Mouse (Mus musculus) heart, embryonic 14.5 days (tissue): ENCODE measurements around the gene Idua. TPM values are rescaled to one million over a fixed set of nuclear protein-coding genes. Genes with fewer than 3 reads are reported as not detected.

Experiments used
- ATAC-seq: fragments of 200-750 bp; cut with Nextera tagmentation; 2 replicates; pipeline ENCODE4 v1.8.0; 2017; ENCODE audit warnings: low read depth, moderate TSS enrichment; ENCODE audit not compliant: insufficient number of reproducible peaks, insufficient read depth, low FRiP score
- H3K27ac ChIP-seq, 2 experiments: fragments of 200-500 bp in 1 of 2; fragments of 300-500 bp in 1 of 2; sonication (generic) in 1 of 2; replicated peaks in 1 of 2; 2 replicates each; pipeline ENCODE4 v1.5.1; 2012 to 2014; ENCODE audit warnings: low read depth in 2 of 2, low read length in 2 of 2, control low read depth in 1 of 2, mild to moderate bottlenecking in 1 of 2, mixed read lengths in 1 of 2; ENCODE audit not compliant: control insufficient read depth in 1 of 2, insufficient read depth in 1 of 2
- H3K27me3 ChIP-seq: fragments of 300-500 bp; sonication (generic); 2 replicates; pipeline ENCODE4 v1.6.1; 2014; ENCODE audit warnings: mild to moderate bottlenecking, low read length, control low read depth; ENCODE audit not compliant: control insufficient read depth, insufficient read depth
- H3K36me3 ChIP-seq: fragments of 300-500 bp; sonication (generic); 2 replicates; pipeline ENCODE4 v1.6.1; 2014; ENCODE audit warnings: mild to moderate bottlenecking, control low read depth, low read length, mixed read lengths; ENCODE audit not compliant: control insufficient read depth, insufficient read depth
- H3K4me1 ChIP-seq, 2 experiments: fragments of 200-500 bp in 1 of 2; fragments of 300-500 bp in 1 of 2; sonication (generic) in 1 of 2; 2 replicates each; pipeline ENCODE4 v1.6.1; 2012 to 2014; ENCODE audit warnings: low read length in 2 of 2, control low read depth in 1 of 2, mixed read lengths in 1 of 2; ENCODE audit not compliant: control insufficient read depth in 2 of 2, insufficient read depth in 2 of 2
- H3K4me2 ChIP-seq: fragments of 300-500 bp; sonication (generic); 2 replicates; pipeline ENCODE4 v1.6.1; 2014; ENCODE audit warnings: mild to moderate bottlenecking, low read length
- H3K4me3 ChIP-seq, 2 experiments: fragments of 200-500 bp in 1 of 2; fragments of 300-500 bp in 1 of 2; sonication (generic) in 1 of 2; 2 replicates each; pipeline ENCODE4 v1.5.1; 2012 to 2014; ENCODE audit warnings: low read length in 2 of 2, mild to moderate bottlenecking in 2 of 2, control low read depth in 1 of 2, low read depth in 1 of 2, moderate library complexity in 1 of 2; ENCODE audit not compliant: control insufficient read depth in 1 of 2, insufficient read depth in 1 of 2
- H3K9ac ChIP-seq: fragments of 300-500 bp; sonication (generic); 2 replicates; pipeline ENCODE4 v1.6.1; 2014; ENCODE audit warnings: mild to moderate bottlenecking, low read length
- H3K9me3 ChIP-seq: fragments of 300-500 bp; sonication (generic); 2 replicates; pipeline ENCODE4 v1.6.1; 2016; ENCODE audit warnings: low read length, control low read depth; ENCODE audit not compliant: control insufficient read depth
- WGBS: fragments of 180-500 bp; shearing (Covaris S2); extraction: QIAGEN DNeasy Blood & Tissue Kit; methylation state at CpG from one replicate; pipeline ENCODE4 v1.1.7; 2014; 5-methylcytosine and 5-hydroxymethylcytosine counted together
- polyA plus RNA-seq: library from polyadenylated mRNA; unstranded; fragments of >200 nt; fragmentation: Nextera tagmentation; extraction: Ambion mirVana; gene quantifications from 2 replicates; pipeline ENCODE4 v1.2.1, GENCODE M21; 2014

The Idua gene
- polyA plus RNA-seq, 1 experiment from 2014 or later, result 14.9 TPM

DNA sequence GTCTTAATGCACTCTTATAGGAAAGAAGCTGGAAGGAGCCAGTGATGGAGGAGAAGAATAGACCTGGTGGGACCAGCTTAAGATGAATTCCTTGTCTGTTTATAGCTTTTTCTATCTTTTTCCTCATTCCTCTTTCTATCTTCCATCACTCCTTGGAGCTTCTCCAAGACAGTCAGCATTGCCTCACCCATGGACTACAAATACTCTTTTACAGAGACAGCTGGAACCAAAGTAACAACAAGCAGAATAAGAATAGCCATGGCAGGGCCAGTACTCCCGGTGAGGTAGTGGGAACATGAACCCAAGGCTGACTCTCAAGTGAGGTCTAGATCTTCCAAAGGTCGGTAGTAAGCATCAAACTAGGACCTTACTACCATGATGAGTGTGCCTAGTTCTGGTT is 53.0 kb downstream of the Idua start:
- 72% methylated on average over 2 of the region's 2 CpGs for WGBS
- 0 out of 4 replicates have a peak overlapping the region, but pooled peaks of 1 of the 2 experiments have one; percentile 48 for H3K27ac ChIP-seq

DNA sequence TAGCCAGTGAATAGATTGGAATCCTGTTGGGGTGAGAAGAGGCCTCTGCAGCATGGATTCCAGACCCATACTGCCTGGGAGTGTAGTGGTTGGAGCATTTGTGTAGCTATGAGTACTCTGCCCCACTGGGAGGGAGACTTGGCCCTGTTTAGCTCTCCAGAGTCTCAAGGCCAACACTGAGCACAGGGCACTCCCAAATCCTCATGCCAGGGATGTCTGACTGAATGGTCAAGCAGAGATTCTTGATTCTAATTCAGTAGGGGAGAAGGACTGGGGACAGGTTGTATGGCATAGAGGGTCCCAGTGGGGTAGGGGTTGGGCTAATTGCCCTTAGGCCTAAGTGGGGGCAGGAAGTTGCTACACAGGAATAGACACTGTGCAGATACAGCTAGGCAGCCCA is 53.6 kb downstream of the Idua start:
- Histone ChIP-seq H3K4me3 (no peak overlapping the region), H3K4me2 (no peak overlapping the region), H3K36me3 (no peaks in the 10 kb centered on the region), H3K9me3 (no peaks in the 10 kb centered on the region), H3K27me3 (no peaks in the 10 kb centered on the region), H3K9ac (no peak overlapping the region), H3K27ac (peak overlapping the region; percentile 15 to 48; a peak in 3 of 4 replicates), H3K4me1 (peaks cover 7 to 11% of the 10 kb centered on the region in 2 experiments; a peak in 3 of 4 replicates)
- ATAC-seq, result no peak

More for the DNA sequence above, 53.0 kb downstream of the Idua start:
- Histone ChIP-seq H3K9ac (no peak overlapping the region), H3K4me1 (peaks cover 5 to 16% of the 10 kb centered on the region in 2 experiments; a peak in 3 of 4 replicates), H3K4me3 (no peak overlapping the region), H3K27me3 (no peaks in the 10 kb centered on the region), H3K9me3 (no peaks in the 10 kb centered on the region), H3K4me2 (no peak overlapping the region), H3K36me3 (peaks cover 4% of the 10 kb centered on the region; the same call in 1 of the 2 replicates)
- no peak for ATAC-seq

- H3K4me3 ChIP-seq, result no peak overlapping the region
- peak overlapping the region; percentile 15 to 48; a peak in 3 of 4 replicates for H3K27ac ChIP-seq
- 54% methylated on average over 6 of the region's 6 CpGs for WGBS
- H3K4me2 ChIP-seq, result no peak overlapping the region
- H3K9ac ChIP-seq, result no peak overlapping the region
- H3K27me3 ChIP-seq, result no peaks in the 10 kb centered on the region
- ATAC-seq, result peak; percentile 67
- no peaks in the 10 kb centered on the region for H3K36me3 ChIP-seq
- no peaks in the 10 kb centered on the region for H3K9me3 ChIP-seq
- peaks cover 5 to 7% of the 10 kb centered on the region in 2 experiments; a peak in 2 of 4 replicates for H3K4me1 ChIP-seq
These were observed 54.0 kb downstream of the Idua start for GRCm38 (mm10) chr5:108714149-108714548.

DNA sequence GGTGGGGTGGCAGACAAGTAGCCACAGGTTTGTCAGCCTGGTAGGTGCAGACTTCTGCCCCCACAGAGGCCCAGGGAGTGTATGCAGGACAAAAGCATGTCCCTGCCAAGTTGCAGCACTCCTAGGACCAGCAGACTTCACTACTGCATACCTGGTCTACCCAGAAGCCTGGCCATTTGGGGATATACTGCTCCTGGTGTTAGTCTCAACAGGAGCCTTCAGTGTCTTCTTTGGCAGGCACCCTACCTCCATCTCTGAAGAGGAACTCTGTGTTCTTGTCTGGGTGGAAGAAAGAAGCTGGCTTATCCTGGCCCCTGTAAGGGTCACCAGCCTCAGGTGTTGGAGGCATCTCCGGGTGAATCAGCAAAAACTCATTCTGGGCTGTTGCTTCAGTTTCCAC is 55.8 kb downstream of the Idua start:
- no peak overlapping the region for H3K27ac ChIP-seq
- H3K9ac ChIP-seq, result no peak overlapping the region
- no peaks in the 10 kb centered on the region for H3K27me3 ChIP-seq
- H3K4me3 ChIP-seq, result no peak overlapping the region
- 73% methylated on average over 1 of the region's 1 CpGs for WGBS
- no peaks in the 10 kb centered on the region for H3K36me3 ChIP-seq
- ATAC-seq, result no peak
- peaks cover 6 to 11% of the 10 kb centered on the region in 2 experiments; a peak in 3 of 4 replicates for H3K4me1 ChIP-seq
- H3K4me2 ChIP-seq, result no peak overlapping the region
- H3K9me3 ChIP-seq, result no peaks in the 10 kb centered on the region

DNA sequence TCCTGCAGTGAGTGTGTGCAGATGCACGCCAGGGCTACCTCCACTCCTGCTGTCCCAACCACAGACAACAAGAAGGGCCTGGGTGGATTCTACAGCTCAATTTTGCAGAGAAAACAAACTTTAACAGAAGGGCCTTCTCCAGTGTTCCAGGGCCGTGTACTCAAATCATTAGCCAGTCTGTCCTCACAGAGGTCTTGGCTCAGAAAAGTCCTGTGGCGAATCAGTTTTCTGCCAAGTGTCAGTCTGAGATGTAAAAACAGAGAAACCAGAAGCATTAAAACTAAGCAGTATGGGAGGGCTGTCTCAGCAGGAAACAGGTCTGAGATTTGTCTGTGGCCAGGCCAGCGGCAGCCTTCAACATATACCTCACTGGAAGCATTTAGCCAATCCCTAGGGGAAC is 57.9 kb downstream of the Idua start:
- no peak for ATAC-seq
- H3K27me3 ChIP-seq, result no peaks in the 10 kb centered on the region
- H3K4me3 ChIP-seq, result no peak overlapping the region
- H3K36me3 ChIP-seq, result no peaks in the 10 kb centered on the region
- H3K4me2 ChIP-seq, result no peak overlapping the region
- H3K27ac ChIP-seq, result 0 out of 4 replicates have a peak overlapping the region, but pooled peaks have one; percentile 11 to 14
- peaks cover 11 to 14% of the 10 kb centered on the region in 2 experiments; a peak in 3 of 4 replicates for H3K4me1 ChIP-seq
- 0 out of 2 replicates have a peak overlapping the region, but pooled peaks have one; percentile 16 for H3K9ac ChIP-seq
- 47% methylated on average over 4 of the region's 4 CpGs for WGBS
- no peaks in the 10 kb centered on the region for H3K9me3 ChIP-seq

- Histone ChIP-seq H3K4me1 (peaks cover 11 to 14% of the 10 kb centered on the region in 2 experiments; a peak in 3 of 4 replicates), H3K4me2 (no peak overlapping the region), H3K9me3 (no peaks in the 10 kb centered on the region), H3K27me3 (no peaks in the 10 kb centered on the region), H3K36me3 (no peaks in the 10 kb centered on the region), H3K27ac (no peak overlapping the region), H3K4me3 (no peak overlapping the region), H3K9ac (no peak overlapping the region)
- WGBS, result 50% methylated on average over 7 of the region's 7 CpGs
- ATAC-seq, result no peak
These were observed 59.6 kb downstream of the Idua start for GRCm38 (mm10) chr5:108719761-108720160.

DNA sequence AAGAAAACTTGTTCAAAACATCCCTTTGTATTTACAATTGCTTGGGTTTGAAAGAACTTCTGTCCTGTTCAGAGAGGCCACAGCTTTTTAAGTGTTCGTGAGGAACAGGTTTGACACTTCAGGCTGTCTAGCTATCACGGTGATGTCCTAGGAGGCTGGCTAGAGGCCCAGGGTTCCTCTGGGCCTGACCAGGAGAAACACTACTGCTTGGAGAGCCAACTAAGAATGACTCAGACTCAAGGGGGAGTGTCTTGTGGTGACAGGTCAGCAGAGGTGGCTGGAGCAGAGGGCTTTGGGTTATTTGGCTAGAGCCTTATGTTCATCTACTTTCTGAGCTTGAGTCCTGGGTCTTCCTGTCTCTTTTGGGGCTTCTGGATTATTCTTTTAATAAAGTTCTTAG is 63.9 kb downstream of the Idua start:
- Histone ChIP-seq H3K9ac (no peak overlapping the region), H3K9me3 (no peaks in the 10 kb centered on the region), H3K4me3 (no peak overlapping the region), H3K27ac (no peak overlapping the region), H3K27me3 (no peaks in the 10 kb centered on the region), H3K4me1 (peaks cover 5 to 8% of the 10 kb centered on the region in 2 experiments; a peak in 2 of 4 replicates), H3K36me3 (no peaks in the 10 kb centered on the region), H3K4me2 (no peak overlapping the region)
- no peak for ATAC-seq
- 33% methylated on average over 2 of the region's 2 CpGs for WGBS
